Mouse (Mus musculus): ENCODE data around the gene Ankrd65. TPM values are rescaled to one million over a fixed set of nuclear protein-coding genes. Genes with fewer than 3 reads are reported as not detected.
A peak's percentile ranks its signal among the peaks of the same experiment; 100 is the strongest.

The Ankrd65 gene
- polyA plus RNA-seq, 1 experiment from 2014 or later, result not detected

DNA sequence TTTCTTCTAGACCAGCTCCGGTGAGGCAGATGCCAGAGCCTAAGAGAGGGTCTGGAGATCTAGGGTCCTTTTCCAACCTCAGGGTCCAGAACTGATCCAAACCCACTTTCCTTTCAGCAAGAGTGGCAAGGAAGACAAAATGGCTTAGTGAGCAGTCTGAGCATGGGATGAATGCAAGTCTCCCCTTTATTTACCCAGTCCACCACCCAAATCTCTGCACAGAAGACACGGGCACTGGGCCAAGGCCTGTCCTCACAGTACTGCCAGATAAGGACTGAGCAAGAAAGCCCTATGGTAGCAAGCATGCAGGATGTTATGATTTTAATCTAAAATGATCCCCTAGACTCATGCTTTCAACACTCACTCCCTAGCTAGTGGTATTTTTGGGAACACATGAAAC, 12.4 kb upstream of the Ankrd65 start:
- no peaks in the 10 kb centered on the region; the same call in 1 of the 2 replicates for H3K4me1 ChIP-seq (ENCODE audit: control insufficient read depth, insufficient read depth, low read length)

DNA sequence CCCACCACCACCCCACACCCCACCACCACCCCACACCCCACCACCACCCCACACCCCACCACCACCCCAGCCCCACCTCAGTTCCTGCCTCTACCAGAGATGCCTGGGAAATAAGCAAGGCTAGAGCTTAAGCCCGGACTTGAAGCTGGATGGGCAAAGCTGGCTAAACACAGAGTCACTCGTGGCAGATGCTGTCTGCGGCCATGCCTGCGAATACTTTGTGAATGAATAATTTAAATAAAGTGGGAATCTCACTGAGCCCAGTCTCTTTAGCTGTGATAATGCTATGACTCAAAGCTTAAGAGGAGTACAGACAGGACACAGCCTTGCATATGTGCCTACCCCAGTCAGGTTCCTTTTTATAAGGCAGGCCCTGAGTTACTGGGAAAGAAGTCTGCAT, 10.7 kb upstream of the Ankrd65 start:
- 78% methylated on average over 4 of the region's 4 CpGs for WGBS
- no peak overlapping the region for H3K27ac ChIP-seq (replicated peaks; ENCODE audit: low read depth, low read length)
- H3K4me2 ChIP-seq (ENCODE audit: low read depth, low read length), result no peak overlapping the region
- no peak overlapping the region for H3K9ac ChIP-seq (replicated peaks; ENCODE audit: low read length)
- H3K27me3 ChIP-seq (ENCODE audit: control insufficient read depth, insufficient read depth, low read length), result no peaks in the 10 kb centered on the region
- no peak for DNase-seq (ENCODE audit: low spot score)
- no peaks in the 10 kb centered on the region for H3K36me3 ChIP-seq (replicated peaks; ENCODE audit: control insufficient read depth, insufficient read depth, low read depth, low read length)
- no peaks in the 10 kb centered on the region for H3K4me1 ChIP-seq (ENCODE audit: control insufficient read depth, insufficient read depth, low read length)
- no peaks in the 10 kb centered on the region for H3K9me3 ChIP-seq (replicated peaks; ENCODE audit: control insufficient read depth, low read length)
- H3K4me3 ChIP-seq (ENCODE audit: low read depth, low read length), result no peak overlapping the region
- no peak for ATAC-seq (replicated peaks; ENCODE audit: insufficient number of reproducible peaks, low FRiP score, low TSS enrichment, low read depth)

More for the DNA sequence above, 12.4 kb upstream of the Ankrd65 start:
- Histone ChIP-seq H3K9ac (replicated peaks; ENCODE audit: low read length) (no peak overlapping the region), H3K4me3 (ENCODE audit: low read depth, low read length) (no peak overlapping the region), H3K36me3 (replicated peaks; ENCODE audit: control insufficient read depth, insufficient read depth, low read depth, low read length) (no peaks in the 10 kb centered on the region), H3K9me3 (replicated peaks; ENCODE audit: control insufficient read depth, low read length) (no peaks in the 10 kb centered on the region), H3K27ac (replicated peaks; ENCODE audit: low read depth, low read length) (no peak overlapping the region), H3K4me2 (ENCODE audit: low read depth, low read length) (no peak overlapping the region), H3K27me3 (ENCODE audit: control insufficient read depth, insufficient read depth, low read length) (no peaks in the 10 kb centered on the region; the same call in 1 of the 2 replicates)
- ATAC-seq (replicated peaks; ENCODE audit: insufficient number of reproducible peaks, low FRiP score, low TSS enrichment, low read depth) (no peak), DNase-seq (ENCODE audit: low spot score) (no peak)
- 67% methylated on average over 2 of the region's 2 CpGs for WGBS

DNA sequence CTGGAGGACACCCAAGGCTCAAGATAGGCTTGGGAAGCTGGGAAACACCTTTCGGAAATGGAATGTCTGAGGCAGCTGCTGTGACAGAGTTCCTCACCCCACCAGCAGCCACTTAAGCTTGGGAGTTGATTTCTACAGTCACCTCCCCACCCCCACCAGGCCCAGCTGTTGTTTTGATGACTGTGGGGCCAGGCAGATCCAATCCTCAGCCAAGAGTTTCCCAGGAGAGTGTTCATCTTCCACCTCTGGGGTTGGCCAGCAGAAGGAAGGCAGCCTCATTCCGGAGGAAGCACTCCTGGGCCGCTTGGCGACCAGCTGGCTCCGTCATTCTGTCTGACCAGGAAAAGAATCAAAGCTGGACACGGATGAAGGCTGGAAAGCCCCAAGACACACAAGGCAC, 9.3 kb upstream of the Ankrd65 start:
- H3K4me2 ChIP-seq (ENCODE audit: low read depth, low read length), result no peak overlapping the region
- ATAC-seq (replicated peaks; ENCODE audit: insufficient number of reproducible peaks, low FRiP score, low TSS enrichment, low read depth) (no peak), DNase-seq (ENCODE audit: low spot score) (no peak)
- no peaks in the 10 kb centered on the region for H3K4me1 ChIP-seq (ENCODE audit: control insufficient read depth, insufficient read depth, low read length)
- H3K9me3 ChIP-seq (replicated peaks; ENCODE audit: control insufficient read depth, low read length), result no peaks in the 10 kb centered on the region
- H3K27me3 ChIP-seq (ENCODE audit: control insufficient read depth, insufficient read depth, low read length), result no peaks in the 10 kb centered on the region
- H3K27ac ChIP-seq (replicated peaks; ENCODE audit: low read depth, low read length), result no peak overlapping the region
- no peak overlapping the region for H3K4me3 ChIP-seq (ENCODE audit: low read depth, low read length)
- WGBS, result 36% methylated on average over 6 of the region's 6 CpGs
- H3K36me3 ChIP-seq (replicated peaks; ENCODE audit: control insufficient read depth, insufficient read depth, low read depth, low read length), result no peaks in the 10 kb centered on the region
- H3K9ac ChIP-seq (replicated peaks; ENCODE audit: low read length), result no peak overlapping the region

DNA sequence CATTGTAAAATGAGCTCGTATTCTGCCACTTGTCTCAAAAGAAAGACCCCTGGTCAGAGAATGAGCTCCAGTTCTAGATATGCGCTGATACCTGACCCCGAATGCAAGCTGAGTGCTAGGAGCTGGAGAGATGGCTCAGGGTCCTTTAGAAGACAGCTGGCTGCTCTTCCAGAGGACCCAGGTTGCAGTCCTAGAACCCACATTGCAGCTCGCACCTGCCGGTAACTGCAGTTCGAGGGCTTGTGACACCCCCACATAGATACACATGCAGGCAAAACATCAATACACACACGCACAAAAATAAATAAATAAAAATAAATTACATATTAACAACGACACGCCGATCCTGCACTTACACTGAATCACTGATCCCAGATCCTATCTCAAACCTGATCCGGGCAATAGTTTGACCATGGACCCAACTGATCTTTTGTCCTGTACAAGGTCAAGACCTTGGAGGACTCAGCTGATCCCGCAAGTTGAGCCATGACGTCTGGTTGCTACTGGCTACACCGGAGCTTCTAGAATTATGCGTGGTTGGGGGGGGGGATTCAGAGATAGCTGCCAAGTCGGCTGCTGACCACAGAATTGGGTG, 6.7 kb upstream of the Ankrd65 start:
- WGBS, result 41% methylated on average over 16 of the region's 16 CpGs
- ATAC-seq (replicated peaks; ENCODE audit: insufficient number of reproducible peaks, low FRiP score, low TSS enrichment, low read depth) (no peak), DNase-seq (ENCODE audit: low spot score) (no peak)
- Histone ChIP-seq H3K9me3 (replicated peaks; ENCODE audit: control insufficient read depth, low read length) (no peaks in the 10 kb centered on the region), H3K4me1 (ENCODE audit: control insufficient read depth, insufficient read depth, low read length) (no peaks in the 10 kb centered on the region), H3K27me3 (ENCODE audit: control insufficient read depth, insufficient read depth, low read length) (no peaks in the 10 kb centered on the region), H3K4me2 (ENCODE audit: low read depth, low read length) (peak overlapping the region; percentile 74; the same call in 1 of the 2 replicates), H3K27ac (replicated peaks; ENCODE audit: low read depth, low read length) (no peak overlapping the region), H3K9ac (replicated peaks; ENCODE audit: low read length) (peak overlapping the region; percentile 83), H3K36me3 (replicated peaks; ENCODE audit: control insufficient read depth, insufficient read depth, low read depth, low read length) (no peaks in the 10 kb centered on the region), H3K4me3 (ENCODE audit: low read depth, low read length) (peak overlapping the region; percentile 52)

DNA sequence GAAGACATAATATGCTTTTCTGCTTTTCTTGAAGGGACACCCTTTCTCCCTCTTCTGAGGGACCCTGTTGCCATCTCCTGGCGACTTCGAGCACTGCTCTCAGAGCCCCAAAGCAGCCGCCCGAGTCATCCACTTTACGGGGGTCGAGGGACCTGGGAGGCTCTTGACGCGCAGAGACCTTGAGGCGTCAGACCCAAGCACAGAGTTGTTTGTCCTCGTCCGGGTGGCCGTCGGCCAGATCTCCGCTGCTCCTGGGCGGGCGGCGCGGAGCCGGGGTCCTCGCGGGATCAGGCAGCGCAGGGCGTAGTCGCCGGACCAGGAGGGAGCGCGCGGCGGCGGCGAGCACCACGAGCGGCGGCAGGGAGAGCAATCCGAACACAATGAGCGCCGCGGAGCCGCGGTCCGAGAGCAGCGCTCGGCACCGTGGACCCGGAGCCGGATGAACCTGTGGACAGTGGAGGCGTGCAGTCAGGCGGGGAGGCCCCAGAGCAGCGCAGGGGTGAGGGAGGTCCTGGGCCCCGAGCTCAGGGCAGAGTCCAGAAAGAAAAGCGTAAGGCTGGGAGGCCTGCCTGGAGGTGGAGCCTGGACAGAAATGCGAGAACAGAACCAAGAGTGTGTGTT, 6.0 kb upstream of the Ankrd65 start:
- Histone ChIP-seq H3K4me1 (ENCODE audit: control insufficient read depth, insufficient read depth, low read length) (no peaks in the 10 kb centered on the region), H3K9ac (replicated peaks; ENCODE audit: low read length) (peak overlapping the region; percentile 83), H3K27me3 (ENCODE audit: control insufficient read depth, insufficient read depth, low read length) (no peaks in the 10 kb centered on the region), H3K9me3 (replicated peaks; ENCODE audit: control insufficient read depth, low read length) (no peaks in the 10 kb centered on the region), H3K27ac (replicated peaks; ENCODE audit: low read depth, low read length) (peak overlapping the region; percentile 39), H3K4me2 (ENCODE audit: low read depth, low read length) (peak overlapping the region; percentile 74), H3K4me3 (ENCODE audit: low read depth, low read length) (peak overlapping the region; percentile 52), H3K36me3 (replicated peaks; ENCODE audit: control insufficient read depth, insufficient read depth, low read depth, low read length) (no peaks in the 10 kb centered on the region)
- under 1% methylated on average over 52 of the region's 52 CpGs for WGBS
- ATAC-seq (replicated peaks; ENCODE audit: insufficient number of reproducible peaks, low FRiP score, low TSS enrichment, low read depth) (peak; percentile 74), DNase-seq (ENCODE audit: low spot score) (peak; percentile 85)

DNA sequence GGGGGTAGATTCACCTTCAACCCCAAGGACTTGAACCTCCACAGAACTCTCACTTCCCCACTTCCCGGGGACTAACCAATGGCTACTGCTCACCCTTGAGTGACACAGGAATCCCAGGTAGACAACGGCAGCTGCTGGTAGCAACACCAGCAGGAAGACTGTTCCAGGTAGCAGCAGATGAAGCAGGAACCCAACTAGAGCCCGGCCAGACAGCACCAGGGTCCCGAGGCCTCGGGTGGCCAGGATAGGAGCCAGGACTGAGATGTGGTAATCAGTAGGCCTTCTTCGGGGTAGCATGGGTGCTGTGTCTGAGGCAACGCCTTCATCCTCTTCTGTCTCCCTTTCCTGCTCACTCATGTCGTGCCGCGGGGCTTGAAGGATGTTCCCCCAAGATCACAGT, 5.0 kb upstream of the Ankrd65 start:
- Histone ChIP-seq H3K36me3 (replicated peaks; ENCODE audit: control insufficient read depth, insufficient read depth, low read depth, low read length) (no peaks in the 10 kb centered on the region), H3K27ac (replicated peaks; ENCODE audit: low read depth, low read length) (no peak overlapping the region), H3K9me3 (replicated peaks; ENCODE audit: control insufficient read depth, low read length) (no peaks in the 10 kb centered on the region), H3K4me2 (ENCODE audit: low read depth, low read length) (no peak overlapping the region), H3K4me3 (ENCODE audit: low read depth, low read length) (no peak overlapping the region), H3K27me3 (ENCODE audit: control insufficient read depth, insufficient read depth, low read length) (no peaks in the 10 kb centered on the region), H3K4me1 (ENCODE audit: control insufficient read depth, insufficient read depth, low read length) (no peaks in the 10 kb centered on the region), H3K9ac (replicated peaks; ENCODE audit: low read length) (no peak overlapping the region)
- no peak for ATAC-seq (replicated peaks; ENCODE audit: insufficient number of reproducible peaks, low FRiP score, low TSS enrichment, low read depth)
- DNase-seq (ENCODE audit: low spot score), result no peak
- 78% methylated on average over 10 of the region's 10 CpGs for WGBS

DNA sequence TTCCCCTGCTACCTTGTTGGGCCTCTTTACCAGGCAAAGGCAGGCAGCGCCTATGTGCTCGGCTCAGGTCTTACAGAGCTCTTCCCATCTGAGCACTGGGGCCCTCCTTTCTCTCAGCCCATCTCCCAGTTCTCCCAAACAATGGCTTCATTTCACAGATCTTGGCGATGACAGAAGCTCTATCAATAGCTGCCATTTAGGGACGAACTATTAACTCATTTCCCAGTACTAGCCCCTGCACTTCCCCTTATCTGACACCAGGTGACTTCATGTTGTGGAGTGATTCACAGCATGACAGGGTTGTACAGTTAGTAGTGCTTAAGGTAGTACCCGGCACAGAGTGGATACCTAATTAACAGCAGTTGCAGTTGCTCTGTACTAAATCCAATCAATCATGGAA, 4.4 kb upstream of the Ankrd65 start, which contains the start of gene Tmem88b:
Gene Tmem88b (minus strand): TSS at position 56 of the 400 bp plus-strand sequence.
- ATAC-seq (replicated peaks; ENCODE audit: insufficient number of reproducible peaks, low FRiP score, low TSS enrichment, low read depth) (no peak), DNase-seq (ENCODE audit: low spot score) (no peak)
- Histone ChIP-seq H3K4me1 (ENCODE audit: control insufficient read depth, insufficient read depth, low read length) (no peaks in the 10 kb centered on the region), H3K27ac (replicated peaks; ENCODE audit: low read depth, low read length) (no peak within 1 kb of the TSS), H3K36me3 (replicated peaks; ENCODE audit: control insufficient read depth, insufficient read depth, low read depth, low read length) (no peaks in the 10 kb centered on the region), H3K4me2 (ENCODE audit: low read depth, low read length) (peak within 1 kb of the TSS; percentile 74), H3K9me3 (replicated peaks; ENCODE audit: control insufficient read depth, low read length) (no peaks in the 10 kb centered on the region), H3K27me3 (ENCODE audit: control insufficient read depth, insufficient read depth, low read length) (no peaks in the 10 kb centered on the region), H3K4me3 (ENCODE audit: low read depth, low read length) (peak within 1 kb of the TSS; percentile 52; the same call in 1 of the 2 replicates), H3K9ac (replicated peaks; ENCODE audit: low read length) (no peak within 1 kb of the TSS)
- WGBS, result 61% methylated on average over 5 of the region's 5 CpGs

DNA sequence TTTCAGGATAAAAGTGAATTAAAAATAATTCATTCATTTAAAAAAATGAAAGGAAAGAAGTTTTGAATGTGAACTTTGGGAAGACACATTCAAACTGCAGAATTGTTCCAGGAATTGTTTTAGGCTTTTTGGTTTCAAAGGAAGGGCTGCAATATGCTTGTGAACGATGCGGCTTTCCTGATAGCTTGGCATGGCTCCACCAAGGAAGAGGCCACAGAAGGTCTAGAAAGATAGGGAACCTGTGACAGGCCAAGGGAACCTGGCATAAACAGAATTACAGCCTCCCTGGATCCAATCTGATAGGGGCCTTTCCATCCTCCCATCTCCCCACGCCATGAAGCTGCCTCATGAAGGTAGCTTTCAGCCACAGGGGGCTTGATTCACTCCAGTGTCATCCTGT, 1.9 kb upstream of the Ankrd65 start:
- no peak for ATAC-seq (replicated peaks; ENCODE audit: insufficient number of reproducible peaks, low FRiP score, low TSS enrichment, low read depth)
- Histone ChIP-seq H3K4me1 (ENCODE audit: control insufficient read depth, insufficient read depth, low read length) (no peaks in the 10 kb centered on the region), H3K36me3 (replicated peaks; ENCODE audit: control insufficient read depth, insufficient read depth, low read depth, low read length) (no peaks in the 10 kb centered on the region), H3K9ac (replicated peaks; ENCODE audit: low read length) (no peak overlapping the region), H3K27me3 (ENCODE audit: control insufficient read depth, insufficient read depth, low read length) (no peaks in the 10 kb centered on the region), H3K27ac (replicated peaks; ENCODE audit: low read depth, low read length) (no peak overlapping the region), H3K4me2 (ENCODE audit: low read depth, low read length) (no peak overlapping the region), H3K4me3 (ENCODE audit: low read depth, low read length) (no peak overlapping the region), H3K9me3 (replicated peaks; ENCODE audit: control insufficient read depth, low read length) (no peaks in the 10 kb centered on the region)
- 81% methylated on average over 3 of the region's 3 CpGs for WGBS
- DNase-seq (ENCODE audit: low spot score), result no peak

Data from embryonic facial prominence, embryonic 11.5 days (tissue).